Mouse (Mus musculus): Measurements from ENCODE around the gene Olfr358. TPM values are rescaled to one million over a fixed set of nuclear protein-coding genes. Genes with fewer than 3 reads are reported as not detected.

Olfr358 gene
- not detected for polyA plus RNA-seq (2014; fragmentation: Illumina TruSeq; extraction: RNeasy Lipid Tissue Mini Kit (QIAGEN cat#74804); ENCODE audit: low read depth, low replicate concordance)

GRCm38 (mm10) chr2:37009235-37009634 is at the start of gene Olfr358:
Olfr358 (minus strand) TSS chr2:37009335.

GRCm38 (mm10) chr2:36993527-36993926 is 15.6 kb downstream of the Olfr358 start, which contains the start of gene Olfr357:
Olfr357 (plus strand) TSS chr2:36993827.

Other genes with a start within 250 kb of the Olfr358 start
- gene Olfr348, start 225.1 kb downstream of the Olfr358 start, polyA plus RNA-seq (2014; fragmentation: Illumina TruSeq; extraction: RNeasy Lipid Tissue Mini Kit (QIAGEN cat#74804); ENCODE audit: low read depth, low replicate concordance): not detected
- not detected for gene Olfr50, start 218.8 kb downstream of the Olfr358 start, polyA plus RNA-seq (2014; fragmentation: Illumina TruSeq; extraction: RNeasy Lipid Tissue Mini Kit (QIAGEN cat#74804); ENCODE audit: low read depth, low replicate concordance)
- not detected for gene Olfr3, start 192.3 kb downstream of the Olfr358 start, polyA plus RNA-seq (2014; fragmentation: Illumina TruSeq; extraction: RNeasy Lipid Tissue Mini Kit (QIAGEN cat#74804); ENCODE audit: low read depth, low replicate concordance)
- gene Olfr350, start 163.0 kb downstream of the Olfr358 start, polyA plus RNA-seq (2014; fragmentation: Illumina TruSeq; extraction: RNeasy Lipid Tissue Mini Kit (QIAGEN cat#74804); ENCODE audit: low read depth, low replicate concordance): not detected
- gene Olfr351, start 146.7 kb downstream of the Olfr358 start, polyA plus RNA-seq (2014; fragmentation: Illumina TruSeq; extraction: RNeasy Lipid Tissue Mini Kit (QIAGEN cat#74804); ENCODE audit: low read depth, low replicate concordance): not detected
- not detected for gene Olfr352, start 140.9 kb downstream of the Olfr358 start, polyA plus RNA-seq (2014; fragmentation: Illumina TruSeq; extraction: RNeasy Lipid Tissue Mini Kit (QIAGEN cat#74804); ENCODE audit: low read depth, low replicate concordance)
- gene Olfr353, start 116.4 kb downstream of the Olfr358 start, polyA plus RNA-seq (2014; fragmentation: Illumina TruSeq; extraction: RNeasy Lipid Tissue Mini Kit (QIAGEN cat#74804); ENCODE audit: low read depth, low replicate concordance): not detected
- not detected for gene Olfr354, start 103.7 kb downstream of the Olfr358 start, polyA plus RNA-seq (2014; fragmentation: Illumina TruSeq; extraction: RNeasy Lipid Tissue Mini Kit (QIAGEN cat#74804); ENCODE audit: low read depth, low replicate concordance)
- gene Olfr355, start 80.4 kb downstream of the Olfr358 start, polyA plus RNA-seq (2014; fragmentation: Illumina TruSeq; extraction: RNeasy Lipid Tissue Mini Kit (QIAGEN cat#74804); ENCODE audit: low read depth, low replicate concordance): not detected
- not detected for gene Olfr356, start 72.2 kb downstream of the Olfr358 start, polyA plus RNA-seq (2014; fragmentation: Illumina TruSeq; extraction: RNeasy Lipid Tissue Mini Kit (QIAGEN cat#74804); ENCODE audit: low read depth, low replicate concordance)
- gene Olfr357, start 15.5 kb downstream of the Olfr358 start, polyA plus RNA-seq (2014; fragmentation: Illumina TruSeq; extraction: RNeasy Lipid Tissue Mini Kit (QIAGEN cat#74804); ENCODE audit: low read depth, low replicate concordance): not detected
- not detected for gene Olfr360, start 56.4 kb upstream of the Olfr358 start, polyA plus RNA-seq (2014; fragmentation: Illumina TruSeq; extraction: RNeasy Lipid Tissue Mini Kit (QIAGEN cat#74804); ENCODE audit: low read depth, low replicate concordance)
- not detected for gene Olfr361, start 80.0 kb upstream of the Olfr358 start, polyA plus RNA-seq (2014; fragmentation: Illumina TruSeq; extraction: RNeasy Lipid Tissue Mini Kit (QIAGEN cat#74804); ENCODE audit: low read depth, low replicate concordance)
- not detected for gene Olfr362, start 108.6 kb upstream of the Olfr358 start, polyA plus RNA-seq (2014; fragmentation: Illumina TruSeq; extraction: RNeasy Lipid Tissue Mini Kit (QIAGEN cat#74804); ENCODE audit: low read depth, low replicate concordance)
- not detected for gene Olfr364-ps1, start 130.0 kb upstream of the Olfr358 start, polyA plus RNA-seq (2014; fragmentation: Illumina TruSeq; extraction: RNeasy Lipid Tissue Mini Kit (QIAGEN cat#74804); ENCODE audit: low read depth, low replicate concordance)
- not detected for gene Olfr365, start 178.9 kb upstream of the Olfr358 start, polyA plus RNA-seq (2014; fragmentation: Illumina TruSeq; extraction: RNeasy Lipid Tissue Mini Kit (QIAGEN cat#74804); ENCODE audit: low read depth, low replicate concordance)
- gene Olfr366, start 202.2 kb upstream of the Olfr358 start, polyA plus RNA-seq (2014; fragmentation: Illumina TruSeq; extraction: RNeasy Lipid Tissue Mini Kit (QIAGEN cat#74804); ENCODE audit: low read depth, low replicate concordance): not detected

All from kidney, adult 10 weeks (tissue).